Mouse (Mus musculus) erythroblast, adult 5-6 weeks (primary cell): ENCODE results near the gene Lztfl1. TPM values are rescaled to one million over a fixed set of nuclear protein-coding genes. Genes with fewer than 3 reads are reported as not detected.
"Not testable (repeated sequence)": the region's sequence is repeated elsewhere in the genome, so short reads cannot be mapped to it uniquely, and the experiment has no call there.

Experiments used
- ATAC-seq: replicated peaks from 2 replicates; pipeline ENCODE4 v1.8.0; 2016; ENCODE audit warnings: moderate number of reproducible peaks, mild to moderate bottlenecking, moderate TSS enrichment, inconsistent platforms; ENCODE audit not compliant: poor library complexity, low FRiP score, severe bottlenecking
- total RNA-seq, 2 experiments: library from RNA; stranded (forward) in 1 of 2; stranded (reverse) in 1 of 2; fragments of 150-400 nt in 1 of 2; fragments of 200-764, 138-1000 nt in 1 of 2; gene quantifications; 2 replicates each; pipeline versions ENCODE4 v1.2.3 to v1.2.4; 2015 to 2017; ENCODE audit warnings: low replicate concordance in 2 of 2

Lztfl1 gene
- 6.3 and 16.7 TPM in 2 replicates for total RNA-seq (2015; ENCODE audit: low replicate concordance)
- 9.6 and 15.3 TPM in 2 replicates for total RNA-seq (2017; ENCODE audit: low replicate concordance)

DNA sequence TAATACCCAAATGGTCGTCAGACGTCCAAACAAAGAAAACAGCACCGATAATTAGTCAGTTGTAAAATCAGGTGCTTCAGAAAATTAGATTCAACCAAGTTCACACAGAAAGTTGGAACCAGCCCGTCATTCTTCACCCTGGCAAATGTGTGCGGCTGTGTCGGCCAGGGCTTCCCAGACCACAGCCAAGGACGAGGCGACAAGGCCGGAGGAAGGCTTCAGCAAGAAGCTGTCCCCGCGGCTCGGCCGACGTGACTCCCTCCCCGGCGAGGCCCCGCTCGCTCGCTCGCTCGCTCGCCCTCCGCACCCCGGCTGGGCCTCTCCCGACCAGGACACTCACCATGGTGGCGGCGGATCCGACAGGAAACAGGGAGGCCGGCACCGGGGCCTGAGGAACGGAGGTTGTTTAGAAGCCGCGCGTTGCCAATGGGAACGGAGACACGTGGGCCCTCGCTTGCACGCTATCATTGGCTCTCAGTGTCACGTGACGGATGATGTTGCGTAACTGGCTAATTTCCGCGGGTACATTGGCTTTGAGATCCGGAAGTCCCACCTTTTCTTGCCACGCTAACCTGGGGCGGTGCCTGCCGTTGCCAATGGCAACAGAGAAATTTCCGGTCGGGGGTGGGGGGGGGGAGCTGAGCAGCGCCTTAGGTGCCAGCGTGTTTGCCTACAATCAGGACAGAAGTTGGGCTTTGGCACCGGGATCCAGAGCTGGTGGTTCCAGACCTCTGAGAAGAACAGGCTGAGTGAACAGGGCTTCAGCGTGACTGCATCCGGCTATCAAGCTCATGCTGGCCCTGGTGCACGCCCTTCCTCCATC lies at the start of gene Lztfl1:
TSS of gene Lztfl1 (minus strand) at position 512 of the 823 bp plus-strand sequence.
- peak; percentile 99 for ATAC-seq

DNA sequence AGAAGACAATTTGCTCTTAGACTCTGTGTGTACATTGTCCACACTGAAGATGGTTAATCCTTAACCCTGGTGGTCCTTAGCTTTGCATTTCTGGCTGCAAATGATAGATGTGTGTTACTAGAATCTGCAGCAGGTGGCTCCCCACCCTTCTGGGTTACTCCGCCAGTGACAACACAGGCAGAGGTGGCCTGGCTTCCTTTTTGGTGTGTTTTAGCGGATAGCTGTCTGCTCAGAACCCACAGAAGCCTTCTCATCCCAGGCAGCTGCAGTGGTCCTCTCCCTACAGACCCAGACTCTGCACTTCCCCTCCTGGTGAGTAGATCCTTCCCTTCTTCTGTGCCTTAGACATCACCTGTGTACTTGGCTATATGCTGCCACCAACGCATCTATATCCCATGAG lies 49.5 kb upstream of the Lztfl1 start:
- ATAC-seq, result no peak

DNA sequence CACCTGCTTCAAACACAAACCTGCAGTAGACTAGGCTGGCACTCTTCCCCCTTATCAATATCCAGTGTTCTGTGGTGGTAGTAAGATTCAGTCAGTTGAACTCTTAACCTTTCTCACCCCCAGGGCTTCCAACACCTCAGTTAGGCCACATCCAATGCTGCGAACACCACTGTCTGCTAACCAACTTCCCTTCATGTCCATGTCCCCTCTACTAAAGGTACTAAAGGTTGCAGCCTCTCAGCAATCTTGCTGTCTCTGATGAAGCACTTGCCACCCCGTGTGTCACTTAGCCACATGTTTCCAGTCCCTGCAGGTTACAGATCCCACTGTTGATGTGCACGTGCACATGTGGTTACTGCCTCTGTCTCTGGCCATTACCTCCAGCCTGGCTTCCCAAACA lies 46.3 kb upstream of the Lztfl1 start:
- no peak for ATAC-seq

DNA sequence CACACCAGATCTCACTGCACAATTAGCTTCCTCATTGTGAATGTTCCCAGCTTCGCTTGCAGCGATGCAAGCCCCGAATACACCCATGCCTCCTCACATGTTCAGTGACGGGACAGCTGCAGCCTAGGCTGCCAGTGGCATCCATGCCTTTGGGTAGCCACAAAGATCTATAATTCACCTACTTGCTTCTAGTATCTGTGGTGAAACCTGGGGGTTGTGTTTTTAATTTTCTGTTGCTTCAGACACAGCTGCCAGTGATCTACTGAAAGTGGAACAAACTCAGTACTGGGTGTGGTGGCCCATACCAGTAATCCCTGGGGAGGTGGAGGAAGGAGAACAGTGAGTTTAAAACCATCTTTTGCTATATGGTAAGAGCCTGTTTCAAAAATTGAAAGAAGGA lies 45.4 kb upstream of the Lztfl1 start:
- ATAC-seq, result no peak

DNA sequence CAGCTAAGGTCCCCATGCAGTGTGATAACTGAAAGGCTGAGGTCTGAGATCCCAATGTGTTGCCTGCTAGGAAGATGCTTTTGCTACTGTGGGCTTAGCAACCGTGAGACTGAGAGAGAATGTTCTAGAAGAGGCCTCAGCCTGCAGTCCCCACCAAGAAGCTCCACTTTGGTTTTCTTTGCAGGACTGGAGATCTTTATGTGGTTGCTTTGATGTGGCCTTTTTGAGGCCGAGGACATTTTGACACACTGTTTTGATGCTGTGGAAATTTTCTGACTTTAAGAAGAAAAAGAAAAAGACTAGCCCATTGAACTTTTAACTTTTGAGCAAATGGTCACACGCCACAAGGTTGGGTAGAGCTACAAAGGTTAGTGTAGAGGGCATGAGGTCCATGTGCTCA lies 43.3 kb upstream of the Lztfl1 start:
- no peak for ATAC-seq

DNA sequence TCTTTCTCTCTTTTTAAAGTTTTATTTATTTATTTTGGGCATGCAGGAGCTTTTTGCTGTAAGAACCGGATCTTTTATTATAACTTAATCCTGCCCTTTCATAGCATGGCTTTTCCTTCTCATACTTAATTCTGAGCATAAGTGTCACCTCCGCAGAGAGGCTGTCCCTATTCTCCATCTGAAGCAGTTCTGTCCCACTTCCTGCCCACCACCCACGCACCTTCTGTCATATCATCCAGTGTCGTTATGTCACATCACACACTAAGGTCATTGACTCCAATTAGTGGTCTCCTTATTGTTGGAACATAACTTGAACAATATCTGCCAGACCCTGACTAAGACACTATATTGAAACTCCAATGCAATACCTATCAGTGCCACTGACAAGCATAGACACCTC lies 41.1 kb upstream of the Lztfl1 start:
- no peak for ATAC-seq

DNA sequence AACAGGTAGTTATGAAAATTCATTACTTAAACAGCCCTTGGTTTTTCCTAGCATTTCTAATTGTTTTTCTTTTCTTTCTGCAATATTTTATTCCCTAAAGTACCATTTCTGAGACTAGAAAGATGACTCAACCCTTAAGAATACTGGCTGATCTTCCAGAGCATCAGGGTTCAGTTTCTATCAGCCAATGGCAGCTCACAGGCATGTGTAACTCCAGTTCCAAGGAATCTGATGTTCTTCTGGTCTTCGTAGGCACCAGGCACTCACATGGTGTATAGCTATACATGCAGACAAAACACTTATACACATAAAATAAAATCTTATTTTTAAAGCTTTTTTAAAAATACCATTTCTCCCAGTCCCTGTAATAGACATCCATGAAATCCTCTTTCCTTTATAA lies 40.7 kb upstream of the Lztfl1 start:
- no peak for ATAC-seq

DNA sequence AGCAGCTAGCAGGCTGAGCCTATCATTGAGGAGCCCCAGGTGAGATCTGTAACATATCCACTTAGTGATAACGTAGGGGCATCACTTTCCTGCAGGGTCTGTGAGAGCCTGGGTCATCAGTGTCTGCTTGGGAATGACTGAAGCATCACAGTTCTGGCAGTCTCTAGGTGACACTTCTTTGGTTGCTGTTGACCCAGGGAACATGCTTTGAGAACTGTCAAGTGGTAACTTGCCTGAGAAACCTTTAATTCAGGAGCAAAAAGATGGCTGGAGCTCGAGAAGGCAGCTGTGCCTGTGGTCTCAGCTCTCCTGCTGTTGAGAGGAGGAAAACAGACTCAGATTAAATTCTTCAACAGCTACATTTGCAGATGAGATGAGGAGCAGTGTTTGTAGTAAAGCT lies 39.8 kb upstream of the Lztfl1 start:
- ATAC-seq, result no peak

DNA sequence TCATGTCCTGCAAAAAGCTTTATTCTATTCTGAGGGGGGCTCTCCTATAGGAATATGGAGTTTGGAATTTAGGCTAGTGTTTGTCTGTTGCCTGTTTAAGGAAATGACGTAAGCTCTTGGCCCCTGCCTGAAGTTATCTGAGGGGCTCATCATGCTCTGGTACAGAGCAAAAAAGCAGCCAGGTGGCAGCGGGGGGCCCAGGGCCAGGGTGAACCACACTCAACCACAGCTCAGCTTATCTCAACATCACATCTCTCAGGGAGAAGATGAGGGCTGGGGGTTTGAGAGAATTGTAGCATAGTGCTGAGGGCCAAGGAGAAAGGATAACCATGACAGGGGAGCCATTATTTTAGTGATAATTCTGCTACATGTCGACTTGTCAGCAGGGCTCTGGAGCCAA lies 39.3 kb upstream of the Lztfl1 start:
- no peak for ATAC-seq

DNA sequence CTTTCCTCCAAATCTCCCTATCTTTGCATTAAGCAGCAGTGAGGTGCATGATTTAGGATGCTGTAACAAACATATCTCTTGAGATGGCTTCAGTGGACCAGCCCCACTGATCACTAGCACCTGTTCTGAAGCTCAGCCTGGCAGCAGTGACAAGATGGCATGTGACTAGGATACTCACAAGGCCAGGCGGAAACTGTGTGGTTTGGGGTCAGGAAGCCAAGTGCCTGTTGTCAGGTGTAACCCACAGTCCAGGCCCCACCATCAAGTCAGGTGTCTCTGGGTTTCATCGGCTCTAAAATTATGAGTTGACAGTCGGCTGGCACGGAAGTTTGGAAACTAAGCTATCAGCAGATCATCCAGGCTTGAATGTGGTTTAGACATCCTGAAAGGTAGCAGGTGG lies 36.8 kb upstream of the Lztfl1 start:
- ATAC-seq, result no peak

DNA sequence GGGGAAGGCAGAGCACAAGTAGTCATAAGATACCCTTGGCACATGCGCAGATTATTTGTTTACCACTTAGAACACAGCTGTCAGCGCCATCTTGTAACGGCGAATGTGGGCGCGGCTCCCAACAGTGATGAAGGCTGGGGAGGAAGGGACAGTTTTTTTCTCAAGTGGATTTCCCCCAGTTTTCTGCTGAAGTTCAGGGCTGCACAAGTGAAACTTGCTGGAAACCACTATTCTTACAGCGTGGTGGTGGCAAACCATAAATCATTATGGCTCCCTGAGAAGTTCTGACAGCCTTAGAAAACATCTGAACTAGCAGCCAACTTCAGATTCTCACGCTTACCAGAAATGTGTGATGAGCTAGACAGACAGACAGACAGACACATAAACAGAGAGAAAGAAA lies 32.2 kb upstream of the Lztfl1 start:
- not testable (repeated sequence) for ATAC-seq

DNA sequence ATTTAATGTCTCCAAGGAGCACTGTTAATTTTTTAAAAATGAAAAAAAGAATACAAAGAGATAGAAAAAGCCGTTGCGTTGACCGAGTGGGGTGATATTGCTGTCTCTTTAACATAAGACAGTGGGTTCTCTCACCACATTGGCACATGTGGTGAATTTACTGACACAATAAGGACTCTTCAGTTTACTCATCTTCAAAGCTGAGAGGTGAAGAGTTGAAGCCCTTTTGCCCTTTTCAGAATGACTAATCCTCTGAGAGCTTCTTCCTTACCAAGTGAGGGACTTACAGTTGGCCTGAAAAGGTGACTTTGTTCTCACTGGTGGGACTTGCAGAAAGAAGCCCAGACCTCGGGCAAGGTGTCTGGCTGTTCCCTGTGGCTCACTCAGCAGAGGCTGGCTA lies 23.3 kb upstream of the Lztfl1 start:
- no peak for ATAC-seq

DNA sequence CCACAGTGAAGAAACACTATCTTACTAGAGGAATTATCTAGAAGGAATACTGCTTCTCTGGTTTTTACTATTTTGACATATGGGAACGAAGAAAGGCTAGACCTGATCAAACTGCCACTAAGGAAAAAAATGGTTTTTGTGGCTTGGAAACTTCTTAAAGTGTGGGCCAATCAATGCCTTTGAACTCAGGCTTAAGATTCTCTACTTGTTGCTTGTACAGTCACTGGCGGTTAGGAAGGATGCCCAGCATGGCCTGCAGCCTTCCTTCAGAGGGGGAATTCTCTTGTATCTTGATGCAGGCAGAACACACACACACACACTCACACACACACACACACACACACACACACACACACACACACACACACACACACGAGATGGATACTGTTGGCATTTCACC lies 16.6 kb upstream of the Lztfl1 start:
- no peak for ATAC-seq

DNA sequence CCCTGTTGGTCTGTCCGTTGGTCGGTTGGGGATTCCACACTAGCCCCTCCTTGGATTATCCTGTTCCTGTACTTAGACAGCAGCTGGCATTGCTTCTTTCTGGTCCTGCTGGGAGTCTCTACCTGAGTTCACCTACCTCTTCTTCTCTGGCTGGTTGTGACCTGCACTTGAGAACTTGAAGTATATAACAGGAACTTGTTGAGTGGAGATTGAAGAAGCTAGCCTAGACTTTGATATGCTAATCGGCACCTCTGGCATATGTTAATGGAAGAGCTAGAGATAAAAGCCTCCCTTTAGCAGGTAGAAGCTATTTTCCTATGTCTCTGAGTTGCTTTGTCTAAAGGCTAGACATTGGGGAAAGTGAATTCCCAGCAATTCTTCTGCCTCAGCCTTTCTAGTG lies 13.8 kb upstream of the Lztfl1 start:
- no peak for ATAC-seq

DNA sequence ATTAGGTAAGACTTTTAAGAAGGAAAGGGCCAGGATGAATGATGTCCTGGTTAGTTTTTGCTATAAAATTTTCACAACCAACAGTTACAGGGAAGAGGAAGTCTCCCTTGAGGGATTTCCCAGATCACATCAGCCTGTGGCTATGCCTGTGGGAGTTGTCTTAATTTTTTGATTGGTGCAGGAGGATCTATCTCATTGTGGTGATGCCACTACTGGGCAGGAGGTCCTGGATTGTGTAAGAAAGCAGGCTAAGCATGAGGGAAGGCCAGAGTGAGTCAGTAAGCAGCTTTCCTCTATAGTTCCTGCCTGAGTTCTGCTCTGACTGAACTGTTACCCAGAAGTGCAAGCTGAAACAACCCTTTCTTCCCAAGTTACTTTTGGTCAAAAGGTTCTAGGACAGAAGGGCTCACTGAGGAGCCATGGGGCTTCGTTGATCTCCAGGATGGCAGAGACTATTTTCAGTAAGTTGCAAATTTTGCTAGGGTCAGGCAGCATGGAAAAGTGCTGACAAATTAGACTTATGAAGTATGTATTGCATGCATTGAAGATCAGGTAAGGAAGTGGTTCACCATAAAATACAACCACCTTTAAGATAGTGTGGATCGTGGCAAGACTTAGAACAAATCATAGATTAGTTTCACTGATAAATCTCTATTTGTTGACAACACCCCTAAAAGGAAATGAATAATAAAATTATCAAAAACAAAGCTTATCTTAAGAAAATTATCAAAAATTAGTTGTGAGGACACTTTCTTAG lies 5.4 kb upstream of the Lztfl1 start:
- ATAC-seq, result no peak

DNA sequence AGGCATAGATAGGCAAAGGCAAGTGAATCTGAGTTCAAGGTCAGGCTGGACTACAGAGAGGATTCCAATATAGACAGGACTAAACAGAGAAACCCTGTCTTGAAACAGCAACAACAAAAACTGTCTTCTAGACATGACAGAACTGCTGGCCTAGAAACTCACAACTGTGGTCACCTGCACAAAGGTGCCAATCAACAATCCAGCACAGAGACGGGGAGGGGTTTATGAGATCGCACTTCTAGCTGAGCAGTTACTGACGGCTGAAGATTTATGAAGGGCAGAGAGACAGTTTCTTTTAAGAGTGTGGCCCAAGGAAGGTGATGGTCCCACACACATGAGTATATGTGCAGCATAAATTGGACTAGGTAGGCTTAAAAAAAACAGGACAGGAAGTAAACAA lies 1.2 kb downstream of the Lztfl1 start:
- no peak for ATAC-seq

DNA sequence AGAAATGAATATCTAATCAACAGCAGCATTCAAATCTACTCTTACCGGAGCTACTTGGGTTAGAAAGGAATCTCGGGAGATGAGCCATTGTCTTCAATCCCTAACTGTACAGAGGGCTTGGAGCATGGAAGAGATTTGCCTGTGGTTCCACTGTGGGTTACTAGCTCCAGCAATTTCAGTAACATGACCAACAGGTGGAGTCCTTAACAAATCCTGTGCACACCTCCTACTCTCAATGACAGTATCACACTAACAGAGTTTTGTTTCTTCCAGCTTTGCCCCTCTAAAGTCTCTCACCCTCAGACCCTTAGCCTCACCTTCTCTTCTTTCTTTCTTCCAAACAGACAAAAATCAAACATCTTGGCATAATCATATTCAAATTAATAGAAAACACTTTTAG lies 4.4 kb downstream of the Lztfl1 start:
- no peak for ATAC-seq

DNA sequence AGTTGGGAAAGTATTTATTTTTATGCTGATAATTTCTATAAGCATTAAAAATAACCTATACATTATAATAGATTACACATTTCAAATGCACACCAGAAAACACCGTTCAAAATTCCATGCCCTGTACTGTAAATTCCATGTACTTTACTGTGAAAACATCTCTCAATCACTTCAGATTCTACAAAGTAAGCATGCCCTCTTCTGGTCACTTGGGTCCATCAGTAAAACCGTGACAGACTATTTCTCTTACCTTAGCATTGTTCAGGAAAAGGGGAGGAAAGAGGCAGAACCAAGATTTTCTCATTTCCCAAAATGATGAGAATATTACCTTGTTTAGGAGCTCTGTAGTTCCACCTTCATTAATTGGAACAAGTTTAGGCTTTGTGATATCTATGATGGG lies 8.3 kb downstream of the Lztfl1 start:
- 0 out of 2 replicates have a peak, but pooled peaks have one; percentile 57 for ATAC-seq

DNA sequence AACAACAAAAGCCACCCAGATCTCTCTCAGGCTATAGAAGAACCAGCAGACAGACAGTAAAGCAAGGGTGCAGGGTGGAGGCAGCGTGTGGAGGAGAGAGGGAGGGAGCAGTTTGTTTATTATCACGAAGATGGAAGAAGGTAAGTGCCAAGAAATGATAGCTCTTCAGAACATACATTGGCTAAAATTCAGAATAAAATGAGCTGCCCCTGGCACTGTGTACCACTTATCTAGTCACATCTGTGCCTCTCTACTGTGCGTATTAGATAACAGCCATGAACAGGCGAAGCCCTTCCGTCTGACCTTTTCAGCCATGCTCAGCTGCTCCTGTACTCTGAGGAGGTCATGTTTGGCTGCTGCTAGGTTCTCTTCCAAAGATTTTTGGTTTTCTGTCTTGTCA lies 15.7 kb downstream of the Lztfl1 start:
- peak; percentile 94 for ATAC-seq

DNA sequence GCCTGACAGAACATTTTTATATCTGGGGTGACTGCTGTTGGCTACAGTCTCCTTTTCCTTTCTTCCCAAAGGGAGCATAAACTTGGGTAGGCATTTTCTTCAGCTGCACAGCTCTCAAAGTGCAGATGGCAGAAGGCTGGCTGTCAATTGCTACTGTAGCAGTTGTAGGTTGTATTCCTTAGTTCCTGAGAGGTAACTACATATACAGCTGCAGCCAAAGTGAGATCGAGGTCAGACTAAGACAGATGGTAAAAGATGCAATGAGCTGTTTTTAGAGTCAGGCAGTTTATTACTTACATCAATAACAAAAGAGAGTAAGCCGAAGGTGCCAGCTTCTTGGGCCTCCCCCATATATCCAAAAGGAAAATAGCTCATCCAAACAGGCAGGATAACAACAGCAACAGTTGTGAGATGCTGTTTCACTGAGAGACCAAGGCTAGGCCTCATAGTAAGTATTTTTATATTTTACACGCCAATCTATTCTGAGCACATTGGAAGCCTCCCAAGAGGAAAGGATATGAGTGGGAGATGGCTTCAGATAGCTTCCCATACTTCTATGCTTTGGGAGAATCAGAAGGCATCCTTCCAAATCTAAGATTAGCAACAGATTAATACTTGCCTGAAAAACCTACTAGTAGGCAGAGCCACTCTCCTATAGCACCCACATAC lies 21.7 kb downstream of the Lztfl1 start:
- ATAC-seq, result no peak

DNA sequence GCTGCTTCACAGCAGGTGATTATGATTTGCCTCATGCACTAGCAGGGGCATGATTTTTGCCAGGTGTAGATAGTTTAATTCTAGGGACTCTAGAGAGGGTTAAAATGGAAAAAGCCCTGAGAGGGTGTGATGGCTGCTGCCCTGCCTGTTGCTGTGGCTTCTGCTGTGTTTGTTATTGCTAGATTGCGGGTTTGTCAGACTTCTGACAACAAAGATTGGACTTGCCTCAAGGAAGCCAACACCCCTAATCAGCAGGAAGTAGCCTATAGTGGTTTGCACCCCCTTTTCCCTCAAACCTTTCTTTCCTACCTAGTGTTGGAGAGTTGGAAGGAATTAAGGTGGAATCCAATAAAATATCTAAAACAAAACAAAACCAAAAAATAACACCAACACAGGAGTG lies 29.3 kb downstream of the Lztfl1 start:
- no peak for ATAC-seq
